Comparison of ENCODE assay signal across 13 mouse cellular contexts in the genomic region with DNA sequence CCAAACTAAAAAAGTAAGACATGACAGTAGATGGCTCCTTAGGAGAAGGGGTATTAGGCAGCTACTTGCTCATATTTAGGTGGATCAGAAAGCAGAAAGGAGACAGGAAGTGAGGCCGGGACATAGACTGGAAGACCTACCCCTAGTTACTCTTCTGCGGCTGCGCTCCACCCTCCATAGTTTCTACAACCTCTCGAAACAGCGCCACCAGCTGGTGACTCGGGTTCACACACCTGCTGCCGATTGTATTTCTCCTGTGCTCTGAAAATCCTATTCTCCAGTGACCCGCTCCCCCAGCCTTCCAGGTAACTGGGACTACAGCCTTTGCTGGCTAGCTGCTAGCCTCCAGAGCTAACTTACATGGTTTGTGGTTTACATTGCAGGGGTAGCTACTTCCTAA. TPM values are rescaled to one million over a fixed set of nuclear protein-coding genes. Genes with fewer than 3 reads are reported as not detected.
A peak's percentile ranks its signal among the peaks of the same experiment; 100 is the strongest.
DNase-seq lines count a peak whose midpoint lies in the region; ATAC-seq and TF ChIP-seq lines count a peak whose summit lies in the region.
"Had no signal": no experiment of that assay in that cellular context is flagged by ENCODE, and none has a peak within 500 bp of the region (broad histone marks: within the 10 kb centered on the region; RNA-seq: fewer than 3 reads in every experiment).

No protein-coding gene starts in this region.

- no peak overlapping the region for H3K4me2 ChIP-seq in hindbrain, postnatal 0 days (ENCODE audit: low read depth, low read length)
- H3K4me2 ChIP-seq in hindbrain, embryonic 12.5 days (replicated peaks): no peak overlapping the region
- H3K4me2 ChIP-seq in neural tube, embryonic 11.5 days (ENCODE audit: low read depth): no peak overlapping the region
- H3K4me2 ChIP-seq: embryonic facial prominence, embryonic 15.5 days had no signal

- peak; percentile 33 for TF ChIP-seq CTCF in hindbrain, postnatal 0 days (IDR thresholded peaks at IDR 0.05; ENCODE audit: low read depth)

- H3K27ac ChIP-seq in hindbrain, postnatal 0 days: no peak overlapping the region
- H3K27ac ChIP-seq in hindbrain, embryonic 12.5 days: no peak overlapping the region
- H3K27ac ChIP-seq in neural tube, embryonic 11.5 days (ENCODE audit: low read depth, low read length): no peak overlapping the region
- H3K27ac ChIP-seq: embryonic facial prominence, embryonic 15.5 days had no signal

- no peaks in the 10 kb centered on the region; the same call in 1 of the 2 replicates for H3K9me3 ChIP-seq in hindbrain, postnatal 0 days (ENCODE audit: low read length)
- no peaks in the 10 kb centered on the region for H3K9me3 ChIP-seq in hindbrain, embryonic 12.5 days (replicated peaks)
- H3K9me3 ChIP-seq in neural tube, embryonic 11.5 days (ENCODE audit: control insufficient read depth, low read length): no peaks in the 10 kb centered on the region
- H3K9me3 ChIP-seq: embryonic facial prominence, embryonic 15.5 days had no signal

- DNase-seq in hindbrain, postnatal 0 days (ENCODE audit: low spot score): no peak
- peak; percentile 35 for DNase-seq in neural tube, embryonic 11.5 days (ENCODE audit: low spot score)
- DNase-seq in neural tube, embryonic 10.5 days (ENCODE audit: extremely low spot score, low spot score): no peak
- peak; percentile 85 for DNase-seq in ZHBTc4 (ENCODE audit: low read depth, low spot score)
- peak; percentile 44 for DNase-seq in thymus, postnatal 14 days
- no peak for DNase-seq in cerebellum, postnatal 36 days
- DNase-seq: cerebellum, adult 18-20 months had no signal

- no peak overlapping the region for H3K4me3 ChIP-seq in hindbrain, postnatal 0 days (ENCODE audit: low read length)
- no peak overlapping the region for H3K4me3 ChIP-seq in hindbrain, embryonic 12.5 days
- H3K4me3 ChIP-seq in neural tube, embryonic 11.5 days (ENCODE audit: low read depth, low read length): no peak overlapping the region
- H3K4me3 ChIP-seq: embryonic facial prominence, embryonic 15.5 days had no signal

- no peak overlapping the region for H3K9ac ChIP-seq in hindbrain, postnatal 0 days (replicated peaks; ENCODE audit: low read length)
- no peak overlapping the region for H3K9ac ChIP-seq in hindbrain, embryonic 12.5 days
- no peak overlapping the region for H3K9ac ChIP-seq in neural tube, embryonic 11.5 days (ENCODE audit: low read length)
- H3K9ac ChIP-seq: embryonic facial prominence, embryonic 15.5 days had no signal

- 64% methylated on average over 8 of the region's 8 CpGs for WGBS in hindbrain, postnatal 0 days
- WGBS in hindbrain, embryonic 12.5 days: 61% methylated on average over 8 of the region's 8 CpGs
- WGBS in neural tube, embryonic 11.5 days: 53% methylated on average over 8 of the region's 8 CpGs

- no peaks in the 10 kb centered on the region for H3K36me3 ChIP-seq in hindbrain, postnatal 0 days (ENCODE audit: insufficient read depth, low read length)
- H3K36me3 ChIP-seq in hindbrain, embryonic 12.5 days: no peaks in the 10 kb centered on the region
- no peaks in the 10 kb centered on the region for H3K36me3 ChIP-seq in neural tube, embryonic 11.5 days (ENCODE audit: control insufficient read depth, insufficient read depth, low read length)
- H3K36me3 ChIP-seq: embryonic facial prominence, embryonic 15.5 days had no signal

- no peak for ATAC-seq in hindbrain, postnatal 0 days
- ATAC-seq in hindbrain, embryonic 12.5 days (ENCODE audit: low FRiP score): no peak
- ATAC-seq in neural tube, embryonic 11.5 days (ENCODE audit: insufficient read depth, low FRiP score, low TSS enrichment): no peak
- no peak for ATAC-seq in inflammation-experienced regulatory T-cells, adult 6 months

- H3K4me1 ChIP-seq in hindbrain, postnatal 0 days (ENCODE audit: insufficient read depth, low read length): no peaks in the 10 kb centered on the region
- H3K4me1 ChIP-seq in hindbrain, embryonic 12.5 days: no peaks in the 10 kb centered on the region
- no peaks in the 10 kb centered on the region for H3K4me1 ChIP-seq in neural tube, embryonic 11.5 days (ENCODE audit: control insufficient read depth, insufficient read depth, low read length)
- H3K4me1 ChIP-seq: embryonic facial prominence, embryonic 15.5 days had no signal

- H3K27me3 ChIP-seq in hindbrain, postnatal 0 days (ENCODE audit: insufficient read depth, low read length): no peaks in the 10 kb centered on the region
- no peaks in the 10 kb centered on the region for H3K27me3 ChIP-seq in hindbrain, embryonic 12.5 days
- H3K27me3 ChIP-seq in neural tube, embryonic 11.5 days (ENCODE audit: control insufficient read depth, insufficient read depth, low read length): no peaks in the 10 kb centered on the region
- H3K27me3 ChIP-seq: embryonic facial prominence, embryonic 15.5 days had no signal

RNA-seq across cellular contexts. Expression of a gene that starts 16.6 kb away (rescaled TPM):
- total RNA-seq in hindbrain, postnatal 0 days (2014; rRNA removed): 21.1 and 21.5 TPM in 2 replicates
- polyA plus RNA-seq in hindbrain, postnatal 0 days (2015; fragmentation: Nextera tagmentation; extraction: Ambion mirVana): 19.2 and 19.6 TPM in 2 replicates
- polyA plus RNA-seq in hindbrain, embryonic 12.5 days (2016; fragmentation: Nextera tagmentation; extraction: Ambion mirVana): 55.3 and 58.9 TPM in 2 replicates
- 80.8 and 84.5 TPM in 2 replicates for polyA plus RNA-seq in neural tube, embryonic 11.5 days (2014; fragmentation: Nextera tagmentation; extraction: Ambion mirVana)
- polyA plus RNA-seq in inflammation-experienced regulatory T-cells, adult 6 months (2017; shearing (Covaris generic)): 10 to 100 TPM; 12.3 to 15.8 (median 15.0) TPM

RNA-seq across cellular contexts. Expression of a gene that starts 37.5 kb away (rescaled TPM):
- not detected in 2 replicates for total RNA-seq in hindbrain, postnatal 0 days (2014; rRNA removed)
- not detected in 2 replicates for polyA plus RNA-seq in hindbrain, postnatal 0 days (2015; fragmentation: Nextera tagmentation; extraction: Ambion mirVana)
- polyA plus RNA-seq in hindbrain, embryonic 12.5 days (2016; fragmentation: Nextera tagmentation; extraction: Ambion mirVana): not detected in 2 replicates
- polyA plus RNA-seq in neural tube, embryonic 11.5 days (2014; fragmentation: Nextera tagmentation; extraction: Ambion mirVana): not detected in 2 replicates
- not detected for polyA plus RNA-seq in inflammation-experienced regulatory T-cells, adult 6 months (2017; shearing (Covaris generic))
- total RNA-seq: heart, postnatal 25 days had no signal
- polyA plus RNA-seq: embryonic facial prominence, embryonic 15.5 days; frontal cortex, adult 2 months; liver, embryonic 16.5 days had no signal

Comparison
In these comparisons a context has a peak if more than half of its experiments do, and no peak if none do; other contexts are left out.
1. DNase-seq: peak in neural tube, embryonic 11.5 days (single experiment), ZHBTc4 (single experiment) and thymus, postnatal 14 days (single experiment); none in hindbrain, postnatal 0 days (single experiment), neural tube, embryonic 10.5 days (single experiment) and cerebellum, postnatal 36 days (0 of 2).